Mouse (Mus musculus) C3H10T1/2 (cell line): ENCODE data around the gene Ppef1. TPM values are rescaled to one million over a fixed set of nuclear protein-coding genes. Genes with fewer than 3 reads are reported as not detected.

ENCODE experiments used
- polyA plus RNA-seq, 2 experiments: library from polyadenylated mRNA; unstranded; fragments of >200 nt; fragmentation: generic; extraction: Trizol; gene quantifications; one replicate each; pipeline ENCODE4 v1.2.1; 2012; ENCODE audit warnings: missing spikeins in 2 of 2

Gene Ppef1
- under 1 TPM in 1 of 2 experiments, not detected in 1; 0.19 TPM for polyA plus RNA-seq

DNA sequence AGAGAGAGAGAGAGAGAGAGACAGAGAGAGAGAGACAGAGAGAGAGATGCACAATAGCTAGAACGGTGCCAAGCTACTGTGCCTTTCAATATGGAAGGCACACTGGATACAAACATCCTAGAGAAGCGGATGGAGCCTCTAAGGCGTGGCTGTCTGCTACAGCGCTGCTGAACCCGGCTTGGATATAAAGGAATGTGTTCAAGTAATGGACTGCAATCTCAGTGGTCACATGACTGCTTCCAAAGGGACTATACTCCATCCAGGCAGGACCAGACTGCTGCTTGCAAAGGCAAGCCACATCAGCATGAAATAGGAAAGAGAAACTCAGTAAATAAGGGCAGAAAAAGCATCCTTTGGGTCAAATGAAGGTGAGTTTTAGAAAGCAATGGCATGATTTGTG lies at the start of gene Ppef1:
TSS of gene Ppef1 (minus strand) at position 116 of the 400 bp plus-strand sequence.

DNA sequence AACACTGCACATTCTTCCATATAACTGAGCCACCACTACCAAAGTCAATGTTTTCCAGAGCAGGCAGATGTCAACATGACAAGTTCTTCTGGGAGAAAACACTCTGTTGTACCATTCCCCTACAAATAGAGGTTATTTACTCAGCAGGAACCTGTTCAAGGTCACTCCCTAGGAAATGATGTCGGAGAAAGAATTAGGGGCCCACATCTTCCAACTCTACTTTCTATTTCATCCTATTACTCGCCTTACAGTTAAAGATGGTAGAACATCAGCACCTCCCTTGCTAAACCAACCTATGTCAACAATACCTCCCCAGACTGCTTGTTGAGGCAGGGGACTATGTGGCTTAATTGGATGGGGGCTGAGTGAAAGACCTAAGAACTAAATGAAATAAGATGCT lies 32.1 kb upstream of the Ppef1 start, which contains the start of gene Rs1:
TSS of gene Rs1 (plus strand) at position 301 of the 400 bp plus-strand sequence.

Other genes starting within 250 kb of the Ppef1 start
- gene Phka2, start 233.6 kb downstream of the Ppef1 start, polyA plus RNA-seq: 10 to 100 TPM in 1 of 2 experiments, 1 to 10 TPM in 1; 6.0 to 34.1 TPM
- under 1 TPM in 1 of 2 experiments, not detected in 1; 0.04 TPM for gene Rs1, start 32.2 kb upstream of the Ppef1 start, polyA plus RNA-seq
- under 1 TPM in 1 of 2 experiments, not detected in 1; 0.17 TPM for gene Gja6, start 171.3 kb upstream of the Ppef1 start, polyA plus RNA-seq